Mouse (Mus musculus) mouse trophoblast stem cell (cell line): Measurements from ENCODE around the gene Vmn2r12.
"Not testable (repeated sequence)": the region's sequence is repeated elsewhere in the genome, so short reads cannot be mapped to it uniquely, and the experiment has no call there.

ENCODE experiments used
- in situ Hi-C, 2 experiments: fragments of 300-500 bp; cut with MseI, MboI; formaldehyde crosslinking; loops; 2 replicates in 1 of 2; 3 replicates in 1 of 2; pipeline ENCODE4 v1.15.1; 2025

Gene Vmn2r12

DNA sequence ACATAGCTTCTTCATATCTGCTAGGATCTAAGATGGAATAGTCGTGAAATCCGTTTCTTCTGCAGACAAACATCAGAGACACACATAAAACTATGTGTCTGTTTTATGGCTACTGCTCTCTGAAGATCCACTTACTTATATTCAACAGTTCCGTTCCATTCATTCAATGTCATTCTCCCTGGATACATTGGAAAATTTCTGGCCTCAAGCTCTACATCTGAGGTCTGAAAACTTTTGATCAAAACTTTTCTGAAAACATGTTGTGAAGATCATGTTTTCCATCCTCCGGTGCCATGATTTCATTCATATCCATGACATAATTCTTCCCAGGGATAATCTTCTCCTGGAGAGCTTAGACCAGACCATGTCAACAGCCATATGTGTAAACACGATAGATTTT is at the start of gene Vmn2r12:
Gene Vmn2r12, minus strand, starts transcription at position 101 of the 400 bp plus-strand sequence.
- in situ Hi-C loops, result loop anchor here in 1 of 2 experiments (10.0 kb wide), 1 partner anchor 243 kb away; the partner anchor contains the start of gene Vmn2r9

DNA sequence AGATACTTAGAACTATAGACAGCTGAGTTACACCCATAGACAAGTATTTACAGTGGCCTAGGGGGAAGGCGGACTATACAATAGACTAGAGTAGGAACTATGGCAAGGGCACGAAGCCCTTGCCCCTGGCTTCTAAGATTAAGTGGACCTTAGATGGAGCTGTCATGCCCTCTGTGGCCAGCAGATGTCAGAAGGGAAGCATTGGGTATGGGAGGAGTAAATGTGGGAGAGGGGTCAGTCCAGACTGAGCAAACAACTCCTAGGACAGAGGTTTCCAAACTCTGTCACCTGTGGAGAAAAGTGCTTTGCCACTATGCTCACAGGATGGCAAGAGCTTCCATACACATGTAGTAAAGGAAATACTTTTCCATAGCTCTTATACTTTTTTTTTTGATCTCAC is 41.8 kb upstream of the Vmn2r12 start:
- in situ Hi-C loops, result no loop called here

DNA sequence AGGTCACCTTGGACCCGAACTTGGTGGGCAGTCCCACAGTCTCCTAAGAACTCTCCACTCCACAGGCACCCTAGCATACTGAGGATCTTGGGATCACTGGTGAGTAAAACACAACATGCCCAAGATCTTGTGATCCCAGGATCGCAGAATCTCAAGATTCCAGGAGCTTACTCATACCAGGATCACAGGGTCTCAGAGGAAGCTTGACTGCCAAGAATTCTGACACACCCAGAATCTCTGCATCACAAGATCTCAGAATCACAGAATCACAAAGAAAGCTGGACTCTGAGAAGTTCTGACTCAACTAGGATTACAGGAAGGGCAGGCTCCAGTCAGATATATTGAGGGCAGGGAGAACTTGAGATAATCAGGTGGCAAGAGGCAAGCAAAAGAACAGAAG is 39.0 kb upstream of the Vmn2r12 start:
- in situ Hi-C loops, result no loop called here

DNA sequence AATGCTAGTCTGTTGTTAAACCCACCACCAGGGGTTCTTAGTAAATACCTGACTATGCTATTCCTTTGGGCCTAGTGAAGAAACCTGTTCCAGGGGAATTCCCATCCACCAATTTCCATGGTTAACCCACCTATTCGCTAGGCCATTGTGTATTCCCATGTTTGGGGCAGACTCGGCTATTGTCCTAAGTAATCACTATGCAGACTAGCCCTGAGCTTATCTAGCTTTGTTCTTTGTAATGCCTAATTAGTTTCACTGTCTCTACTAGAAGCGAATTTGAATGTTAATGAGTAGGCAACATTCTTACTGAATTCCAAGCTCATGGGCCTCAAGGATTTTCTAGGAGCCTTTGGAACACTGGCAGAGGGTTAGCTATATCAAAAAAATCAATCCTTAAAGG is 1.3 kb downstream of the Vmn2r12 start:
- in situ Hi-C loops, result loop anchor here in 1 of 2 experiments (10.0 kb wide), 1 partner anchor 242 kb away; the partner anchor contains the start of gene Vmn2r9

DNA sequence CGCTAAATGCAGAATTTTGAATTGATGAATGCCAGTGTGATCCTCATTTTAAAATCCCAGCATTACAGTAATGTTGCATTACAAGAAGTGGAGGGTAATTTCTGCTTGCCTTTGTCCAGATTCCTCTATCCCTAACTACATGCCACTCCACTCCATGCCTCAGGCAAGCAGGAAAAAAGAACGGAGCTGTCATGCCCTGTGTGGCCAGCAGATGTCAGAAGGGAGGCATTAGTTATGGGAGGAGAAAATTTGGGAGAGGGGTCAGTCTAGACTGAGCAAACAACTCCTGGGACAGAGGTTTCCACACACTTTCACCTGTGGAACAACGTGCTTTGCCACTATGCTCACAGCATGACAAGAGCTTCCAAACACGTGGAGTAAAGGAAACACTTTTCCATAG is 25.7 kb downstream of the Vmn2r12 start:
- in situ Hi-C loops, result not testable (repeated sequence)

DNA sequence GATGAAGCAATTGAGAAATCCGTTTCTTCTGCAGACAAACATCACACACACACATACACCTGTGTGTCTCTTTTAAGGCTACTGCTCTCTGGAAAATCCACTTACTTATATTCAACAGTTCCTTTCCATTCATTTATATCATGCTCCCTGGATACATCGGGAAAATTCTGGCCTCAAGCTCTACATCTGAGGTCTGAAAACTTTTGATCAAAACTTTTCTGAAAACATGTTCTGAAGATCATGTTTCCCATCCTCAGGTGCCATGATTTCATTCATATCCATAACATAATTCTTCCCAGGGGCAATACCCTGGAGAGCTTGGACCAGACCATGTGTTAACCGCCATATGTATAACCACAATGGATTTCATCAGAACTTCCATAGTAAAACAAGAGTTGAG is 38.3 kb downstream of the Vmn2r12 start, which contains the start of gene Vmn2r11:
Gene Vmn2r11, minus strand, starts transcription at position 101 of the 400 bp plus-strand sequence.
- in situ Hi-C loops, result not testable (repeated sequence)

DNA sequence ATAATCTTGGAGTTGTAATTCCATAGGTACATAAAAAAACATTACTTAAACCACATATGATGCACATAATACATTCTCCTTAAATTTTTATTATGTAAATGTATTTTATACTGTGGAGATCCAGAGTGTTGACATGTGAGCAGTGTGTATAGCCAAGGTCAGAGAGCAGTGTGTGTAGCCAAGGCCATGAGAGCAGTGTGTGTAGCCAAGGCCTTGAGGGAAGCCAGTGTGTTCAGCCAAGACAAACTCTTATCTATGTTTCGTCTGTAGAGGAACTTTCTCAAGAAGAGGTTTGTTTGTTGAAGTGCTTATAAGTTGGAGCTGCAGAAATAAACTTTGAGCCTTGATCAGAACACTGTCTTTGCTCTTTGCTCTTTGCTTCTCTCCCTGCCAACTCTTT is 42.5 kb downstream of the Vmn2r12 start:
- in situ Hi-C loops, result no loop called here
